Mouse (Mus musculus): ENCODE measurements around the gene BC052040. TPM values are rescaled to one million over a fixed set of nuclear protein-coding genes. Genes with fewer than 3 reads are reported as not detected.

BC052040 gene
- polyA plus RNA-seq, 1 experiment from 2014 or later = 16.6 TPM

GRCm38 (mm10) chr2:115723452-115723851 is 141.9 kb downstream of the BC052040 start:
- peak; percentile 61; the same call in 1 of the 2 replicates for ATAC-seq (ENCODE audit: low FRiP score)
- Histone ChIP-seq H3K36me3 (replicated peaks; ENCODE audit: control insufficient read depth, insufficient read depth) (no peaks in the 10 kb centered on the region), H3K9me3 (ENCODE audit: control insufficient read depth, low read length) (0 out of 2 replicates have a peak, but pooled peaks cover 4% of the 10 kb centered on the region), H3K4me3 (replicated peaks; ENCODE audit: low read length) (no peak overlapping the region), H3K4me1 (replicated peaks; ENCODE audit: control insufficient read depth, insufficient read depth, low read length) (peaks cover 12% of the 10 kb centered on the region; the same call in 1 of the 2 replicates), H3K27me3 (ENCODE audit: control insufficient read depth, insufficient read depth, low read length) (no peaks in the 10 kb centered on the region), H3K9ac (no peak overlapping the region), H3K27ac (no peak overlapping the region), H3K4me2 (replicated peaks) (no peak overlapping the region)
- no peak for DNase-seq (ENCODE audit: low spot score)
- WGBS = 12% methylated on average over 8 of the region's 8 CpGs

- Histone ChIP-seq H3K4me3 (replicated peaks; ENCODE audit: low read length) (no peak overlapping the region), H3K9me3 (ENCODE audit: control insufficient read depth, low read length) (0 out of 2 replicates have a peak, but pooled peaks cover 4% of the 10 kb centered on the region), H3K36me3 (replicated peaks; ENCODE audit: control insufficient read depth, insufficient read depth) (no peaks in the 10 kb centered on the region), H3K27me3 (ENCODE audit: control insufficient read depth, insufficient read depth, low read length) (no peaks in the 10 kb centered on the region), H3K9ac (no peak overlapping the region), H3K4me1 (replicated peaks; ENCODE audit: control insufficient read depth, insufficient read depth, low read length) (peaks cover 12% of the 10 kb centered on the region; the same call in 1 of the 2 replicates), H3K27ac (0 out of 2 replicates have a peak overlapping the region, but pooled peaks have one; percentile 39), H3K4me2 (replicated peaks) (no peak overlapping the region)
- DNase-seq (ENCODE audit: low spot score) (no peak), ATAC-seq (ENCODE audit: low FRiP score) (no peak)
- 43% methylated on average over 6 of the region's 6 CpGs for WGBS
These were observed 142.7 kb downstream of the BC052040 start for GRCm38 (mm10) chr2:115724216-115724615.

- Histone ChIP-seq H3K4me1 (replicated peaks; ENCODE audit: control insufficient read depth, insufficient read depth, low read length) (peaks cover 12% of the 10 kb centered on the region; the same call in 1 of the 2 replicates), H3K9me3 (ENCODE audit: control insufficient read depth, low read length) (0 out of 2 replicates have a peak, but pooled peaks cover 4% of the 10 kb centered on the region), H3K9ac (no peak overlapping the region), H3K4me2 (replicated peaks) (no peak overlapping the region), H3K4me3 (replicated peaks; ENCODE audit: low read length) (no peak overlapping the region), H3K27me3 (ENCODE audit: control insufficient read depth, insufficient read depth, low read length) (no peaks in the 10 kb centered on the region), H3K36me3 (replicated peaks; ENCODE audit: control insufficient read depth, insufficient read depth) (no peaks in the 10 kb centered on the region), H3K27ac (0 out of 2 replicates have a peak overlapping the region, but pooled peaks have one; percentile 39)
- ATAC-seq (ENCODE audit: low FRiP score) (no peak), DNase-seq (ENCODE audit: low spot score) (no peak)
- WGBS = 76% methylated on average over 6 of the region's 6 CpGs
These were observed 143.2 kb downstream of the BC052040 start for GRCm38 (mm10) chr2:115724726-115725125.

- 0 out of 2 replicates have a peak, but pooled peaks cover 4% of the 10 kb centered on the region for H3K9me3 ChIP-seq (ENCODE audit: control insufficient read depth, low read length)
- 37% methylated on average over 6 of the region's 6 CpGs for WGBS
- H3K4me3 ChIP-seq (replicated peaks; ENCODE audit: low read length) = no peak overlapping the region
- H3K4me2 ChIP-seq (replicated peaks) = no peak overlapping the region
- no peak overlapping the region for H3K9ac ChIP-seq
- no peaks in the 10 kb centered on the region for H3K36me3 ChIP-seq (replicated peaks; ENCODE audit: control insufficient read depth, insufficient read depth)
- peaks cover 12% of the 10 kb centered on the region; the same call in 1 of the 2 replicates for H3K4me1 ChIP-seq (replicated peaks; ENCODE audit: control insufficient read depth, insufficient read depth, low read length)
- DNase-seq (ENCODE audit: low spot score) = no peak
- peak overlapping the region; percentile 41; the same call in 1 of the 2 replicates for H3K27ac ChIP-seq
- ATAC-seq (ENCODE audit: low FRiP score) = peak; percentile 45; the same call in 1 of the 2 replicates
- H3K27me3 ChIP-seq (ENCODE audit: control insufficient read depth, insufficient read depth, low read length) = no peaks in the 10 kb centered on the region
These were observed 144.0 kb downstream of the BC052040 start for GRCm38 (mm10) chr2:115725503-115725902.

GRCm38 (mm10) chr2:115725926-115726325 is 144.4 kb downstream of the BC052040 start:
- Histone ChIP-seq H3K9ac (no peak overlapping the region), H3K27me3 (ENCODE audit: control insufficient read depth, insufficient read depth, low read length) (no peaks in the 10 kb centered on the region), H3K4me3 (replicated peaks; ENCODE audit: low read length) (no peak overlapping the region), H3K36me3 (replicated peaks; ENCODE audit: control insufficient read depth, insufficient read depth) (no peaks in the 10 kb centered on the region), H3K27ac (peak overlapping the region; percentile 41; the same call in 1 of the 2 replicates), H3K9me3 (ENCODE audit: control insufficient read depth, low read length) (0 out of 2 replicates have a peak, but pooled peaks cover under 1% of the 10 kb centered on the region), H3K4me2 (replicated peaks) (no peak overlapping the region), H3K4me1 (replicated peaks; ENCODE audit: control insufficient read depth, insufficient read depth, low read length) (peaks cover 12% of the 10 kb centered on the region; the same call in 1 of the 2 replicates)
- no peak for DNase-seq (ENCODE audit: low spot score)
- 28% methylated on average over 6 of the region's 6 CpGs for WGBS
- no peak for ATAC-seq (ENCODE audit: low FRiP score)

GRCm38 (mm10) chr2:115726806-115727205 is 145.3 kb downstream of the BC052040 start:
- peaks cover 12% of the 10 kb centered on the region; the same call in 1 of the 2 replicates for H3K4me1 ChIP-seq (replicated peaks; ENCODE audit: control insufficient read depth, insufficient read depth, low read length)

GRCm38 (mm10) chr2:115728627-115729026 is 147.1 kb downstream of the BC052040 start:
- ATAC-seq (ENCODE audit: low FRiP score) = no peak
- WGBS = 90% methylated on average over 6 of the region's 6 CpGs

More at GRCm38 (mm10) chr2:115726806-115727205, 145.3 kb downstream of the BC052040 start:
- H3K27ac ChIP-seq = no peak overlapping the region
- DNase-seq (ENCODE audit: low spot score) (no peak), ATAC-seq (ENCODE audit: low FRiP score) (no peak)
- H3K4me2 ChIP-seq (replicated peaks) = no peak overlapping the region
- no peak overlapping the region for H3K9ac ChIP-seq
- no peaks in the 10 kb centered on the region for H3K36me3 ChIP-seq (replicated peaks; ENCODE audit: control insufficient read depth, insufficient read depth)
- no peak overlapping the region for H3K4me3 ChIP-seq (replicated peaks; ENCODE audit: low read length)
- no peaks in the 10 kb centered on the region for H3K27me3 ChIP-seq (ENCODE audit: control insufficient read depth, insufficient read depth, low read length)
- WGBS = 37% methylated on average over 5 of the region's 5 CpGs
- no peaks in the 10 kb centered on the region for H3K9me3 ChIP-seq (ENCODE audit: control insufficient read depth, low read length)

GRCm38 (mm10) chr2:115730502-115730901 is 149.0 kb downstream of the BC052040 start:
- no peaks in the 10 kb centered on the region for H3K27me3 ChIP-seq (ENCODE audit: control insufficient read depth, insufficient read depth, low read length)
- ATAC-seq (ENCODE audit: low FRiP score) (no peak), DNase-seq (ENCODE audit: low spot score) (no peak)
- H3K4me1 ChIP-seq (replicated peaks; ENCODE audit: control insufficient read depth, insufficient read depth, low read length) = peaks cover 6% of the 10 kb centered on the region; the same call in 1 of the 2 replicates
- H3K27ac ChIP-seq = no peak overlapping the region
- 59% methylated on average over 6 of the region's 6 CpGs for WGBS
- H3K4me2 ChIP-seq (replicated peaks) = no peak overlapping the region
- H3K9ac ChIP-seq = no peak overlapping the region
- H3K36me3 ChIP-seq (replicated peaks; ENCODE audit: control insufficient read depth, insufficient read depth) = no peaks in the 10 kb centered on the region
- no peaks in the 10 kb centered on the region for H3K9me3 ChIP-seq (ENCODE audit: control insufficient read depth, low read length)
- H3K4me3 ChIP-seq (replicated peaks; ENCODE audit: low read length) = no peak overlapping the region

More at GRCm38 (mm10) chr2:115728627-115729026, 147.1 kb downstream of the BC052040 start:
- Histone ChIP-seq H3K27me3 (ENCODE audit: control insufficient read depth, insufficient read depth, low read length) (no peaks in the 10 kb centered on the region), H3K27ac (no peak overlapping the region), H3K4me1 (replicated peaks; ENCODE audit: control insufficient read depth, insufficient read depth, low read length) (peaks cover 12% of the 10 kb centered on the region; the same call in 1 of the 2 replicates), H3K36me3 (replicated peaks; ENCODE audit: control insufficient read depth, insufficient read depth) (no peaks in the 10 kb centered on the region), H3K4me3 (replicated peaks; ENCODE audit: low read length) (no peak overlapping the region), H3K9me3 (ENCODE audit: control insufficient read depth, low read length) (no peaks in the 10 kb centered on the region), H3K4me2 (replicated peaks) (no peak overlapping the region), H3K9ac (no peak overlapping the region)
- no peak for DNase-seq (ENCODE audit: low spot score)

GRCm38 (mm10) chr2:115731171-115731570 is 149.7 kb downstream of the BC052040 start:
- H3K27me3 ChIP-seq (ENCODE audit: control insufficient read depth, insufficient read depth, low read length) = no peaks in the 10 kb centered on the region
- ATAC-seq (ENCODE audit: low FRiP score) (no peak), DNase-seq (ENCODE audit: low spot score) (no peak)
- no peak overlapping the region for H3K4me3 ChIP-seq (replicated peaks; ENCODE audit: low read length)
- WGBS = 74% methylated on average over 3 of the region's 3 CpGs
- H3K4me1 ChIP-seq (replicated peaks; ENCODE audit: control insufficient read depth, insufficient read depth, low read length) = no peaks in the 10 kb centered on the region
- H3K4me2 ChIP-seq (replicated peaks) = no peak overlapping the region
- no peak overlapping the region for H3K9ac ChIP-seq
- H3K36me3 ChIP-seq (replicated peaks; ENCODE audit: control insufficient read depth, insufficient read depth) = no peaks in the 10 kb centered on the region
- H3K27ac ChIP-seq = no peak overlapping the region
- no peaks in the 10 kb centered on the region for H3K9me3 ChIP-seq (ENCODE audit: control insufficient read depth, low read length)

All from hindbrain, embryonic 14.5 days (tissue).